In genomic region chr3:86123251-86123746, GRCm38 (mm10) we compare ENCODE assay signal across 16 mouse cellular contexts.
"Had no signal": no experiment of that assay in that cellular context is flagged by ENCODE, and none has a peak within 500 bp of the region (broad histone marks: within the 10 kb centered on the region; RNA-seq: fewer than 3 reads in every experiment).

No protein-coding gene starts in this region.

- H3K4me2 ChIP-seq: kidney, embryonic 15.5 days; limb, embryonic 15.5 days; midbrain, embryonic 13.5 days had no signal

- H3K27me3 ChIP-seq: kidney, embryonic 15.5 days; limb, embryonic 15.5 days; megakaryocyte, embryonic 14.5 days; midbrain, embryonic 13.5 days had no signal

- H3K9me3 ChIP-seq: kidney, embryonic 15.5 days; limb, embryonic 15.5 days; megakaryocyte, embryonic 14.5 days; midbrain, embryonic 13.5 days had no signal

- H3K36me3 ChIP-seq: midbrain, embryonic 13.5 days had no signal

- H3K4me1 ChIP-seq: limb, embryonic 15.5 days; megakaryocyte, embryonic 14.5 days had no signal

- H3K27ac ChIP-seq: kidney, embryonic 15.5 days; left cerebral cortex, adult 2 months; limb, embryonic 15.5 days; midbrain, embryonic 13.5 days; stomach, postnatal 0 days had no signal

- DNase-seq: kidney, adult 2 months; kidney, postnatal 25 days; lung, adult 2 months; lung, postnatal 4 days; right cerebral cortex, adult 18-20 months; right cerebral cortex, postnatal 25 days; thymus, adult 18-20 months; thymus, postnatal 14 days had no signal

- ATAC-seq: intestine, embryonic 16.5 days; lung, postnatal 0 days; midbrain, embryonic 13.5 days had no signal

- H3K4me3 ChIP-seq: kidney, embryonic 15.5 days; left cerebral cortex, adult 2 months; limb, embryonic 15.5 days; megakaryocyte, embryonic 14.5 days; midbrain, embryonic 13.5 days had no signal

- H3K9ac ChIP-seq: kidney, embryonic 15.5 days; limb, embryonic 15.5 days; midbrain, embryonic 13.5 days had no signal
